Comparison of ENCODE assay signal across 10 mouse cellular contexts in the genomic region with DNA sequence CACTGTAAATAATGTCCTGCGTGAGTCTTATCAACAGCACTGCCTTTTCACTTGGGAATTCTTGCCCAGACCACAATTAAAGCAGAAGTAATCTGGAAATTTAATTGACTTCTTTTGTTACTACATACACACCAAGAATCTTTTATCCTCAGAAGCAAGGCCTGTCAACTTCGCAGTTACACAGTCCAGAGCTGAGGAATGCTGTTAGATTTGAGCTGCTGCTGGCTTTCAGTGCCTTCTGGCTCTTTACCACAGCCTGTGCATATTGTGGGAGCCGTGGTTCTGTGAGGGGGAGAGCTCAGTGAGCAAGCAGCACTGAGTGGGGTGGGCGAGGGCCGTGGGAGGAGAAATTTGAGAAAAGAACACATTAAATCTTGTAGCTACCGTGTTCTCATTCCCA. TPM values are rescaled to one million over a fixed set of nuclear protein-coding genes. Genes with fewer than 3 reads are reported as not detected.
DNase-seq lines count a peak whose midpoint lies in the region; ATAC-seq and TF ChIP-seq lines count a peak whose summit lies in the region.
"Had no signal": no experiment of that assay in that cellular context is flagged by ENCODE, and none has a peak within 500 bp of the region (broad histone marks: within the 10 kb centered on the region; RNA-seq: fewer than 3 reads in every experiment).

No protein-coding gene starts in this region.

- H3K9me3 ChIP-seq in kidney, embryonic 15.5 days (replicated peaks): no peaks in the 10 kb centered on the region
- no peaks in the 10 kb centered on the region for H3K9me3 ChIP-seq in embryonic facial prominence, embryonic 13.5 days
- H3K9me3 ChIP-seq in neural tube, embryonic 13.5 days: no peaks in the 10 kb centered on the region

- H3K4me2 ChIP-seq in kidney, embryonic 15.5 days: peak overlapping the region; percentile 20; the same call in 1 of the 2 replicates
- peak overlapping the region; percentile 11; the same call in 1 of the 2 replicates for H3K4me2 ChIP-seq in embryonic facial prominence, embryonic 13.5 days
- H3K4me2 ChIP-seq in neural tube, embryonic 13.5 days: no peak overlapping the region; the same call in 1 of the 2 replicates

- DNase-seq in kidney, adult 2 months: no peak
- peak; percentile 86 to 93 for DNase-seq in layer of hippocampus, adult 18-20 months (ENCODE audit: low spot score in 2 of 2)
- no peak for DNase-seq in retina, postnatal 1 day
- no peak for DNase-seq in spleen, adult 18-20 months
- no peak for DNase-seq in thymus, postnatal 25 days

- WGBS in kidney, embryonic 15.5 days: 21% methylated on average over 6 of the region's 6 CpGs
- WGBS in kidney, adult 2 months: 21% methylated on average over 6 of the region's 6 CpGs
- 37% methylated on average over 6 of the region's 6 CpGs for WGBS in embryonic facial prominence, embryonic 13.5 days
- WGBS in neural tube, embryonic 13.5 days: 66% methylated on average over 6 of the region's 6 CpGs

- TF ChIP-seq POLR2A in kidney, adult 2 months (IDR thresholded peaks at IDR 0.05; ENCODE audit: low read depth, low read length): no peak

- H3K4me1 ChIP-seq in kidney, embryonic 15.5 days: peaks cover 60% of the 10 kb centered on the region
- peaks cover 10% of the 10 kb centered on the region for H3K4me1 ChIP-seq in kidney, adult 2 months (ENCODE audit: control insufficient read depth, insufficient read depth, low read length)
- peaks cover 38% of the 10 kb centered on the region for H3K4me1 ChIP-seq in embryonic facial prominence, embryonic 13.5 days
- H3K4me1 ChIP-seq in neural tube, embryonic 13.5 days (replicated peaks): peaks cover 49% of the 10 kb centered on the region

- no peaks in the 10 kb centered on the region for H3K36me3 ChIP-seq in kidney, embryonic 15.5 days
- H3K36me3 ChIP-seq in kidney, adult 2 months (ENCODE audit: control insufficient read depth, insufficient read depth, low read length): no peaks in the 10 kb centered on the region
- no peaks in the 10 kb centered on the region for H3K36me3 ChIP-seq in embryonic facial prominence, embryonic 13.5 days
- no peaks in the 10 kb centered on the region for H3K36me3 ChIP-seq in neural tube, embryonic 13.5 days

- no peak overlapping the region for H3K4me3 ChIP-seq in kidney, embryonic 15.5 days (replicated peaks)
- H3K4me3 ChIP-seq in kidney, adult 2 months (ENCODE audit: insufficient read depth, low read depth, low read length): no peak overlapping the region
- H3K4me3 ChIP-seq in embryonic facial prominence, embryonic 13.5 days: no peak overlapping the region
- no peak overlapping the region for H3K4me3 ChIP-seq in neural tube, embryonic 13.5 days

- H3K27me3 ChIP-seq in kidney, embryonic 15.5 days: no peaks in the 10 kb centered on the region
- no peaks in the 10 kb centered on the region for H3K27me3 ChIP-seq in kidney, adult 2 months (replicated peaks; ENCODE audit: control insufficient read depth, insufficient read depth, low read length)
- H3K27me3 ChIP-seq in embryonic facial prominence, embryonic 13.5 days: no peaks in the 10 kb centered on the region
- H3K27me3 ChIP-seq in neural tube, embryonic 13.5 days: no peaks in the 10 kb centered on the region
- H3K27me3 ChIP-seq: Patski had no signal

- TF ChIP-seq CTCF in kidney, adult 2 months (conservative IDR thresholded peaks at IDR 0.05; ENCODE audit: insufficient read depth, insufficient read length, low read depth, low read length): no peak

- no peak overlapping the region for H3K9ac ChIP-seq in kidney, embryonic 15.5 days
- H3K9ac ChIP-seq in embryonic facial prominence, embryonic 13.5 days: 0 out of 2 replicates have a peak overlapping the region, but pooled peaks have one; percentile 17
- H3K9ac ChIP-seq in neural tube, embryonic 13.5 days: peak overlapping the region; percentile 47; the same call in 1 of the 2 replicates

- ATAC-seq in kidney, embryonic 15.5 days (replicated peaks; ENCODE audit: low FRiP score): no peak
- ATAC-seq in embryonic facial prominence, embryonic 13.5 days (ENCODE audit: insufficient number of reproducible peaks, insufficient read depth, low FRiP score, low TSS enrichment, low read depth): no peak
- ATAC-seq in neural tube, embryonic 13.5 days (ENCODE audit: low read depth): no peak
- ATAC-seq: Patski had no signal

- H3K27ac ChIP-seq in kidney, embryonic 15.5 days: peak overlapping the region; percentile 65
- H3K27ac ChIP-seq in kidney, adult 2 months (ENCODE audit: insufficient read depth, low read depth, low read length): no peak overlapping the region
- H3K27ac ChIP-seq in embryonic facial prominence, embryonic 13.5 days: peak overlapping the region; percentile 68; the same call in 1 of the 2 replicates
- H3K27ac ChIP-seq in neural tube, embryonic 13.5 days (replicated peaks): no peak overlapping the region; the same call in 1 of the 2 replicates

RNA-seq across cellular contexts. Expression of gene Arpc2, which starts 4.4 kb away (rescaled TPM):
- 446 and 449 TPM in 2 replicates for polyA plus RNA-seq in kidney, embryonic 15.5 days (2015; fragmentation: Nextera tagmentation; extraction: Ambion mirVana)
- 124 TPM in 2 replicates for polyA plus RNA-seq in kidney, adult 2 months (2012; rRNA removed)
- polyA plus RNA-seq in embryonic facial prominence, embryonic 13.5 days (2015; fragmentation: Nextera tagmentation; extraction: Ambion mirVana): 400 and 419 TPM in 2 replicates
- 100 to 1,000 TPM; 376 to 401 TPM for total RNA-seq in layer of hippocampus, adult 18-20 months (2021)
- polyA plus RNA-seq in neural tube, embryonic 13.5 days (2015; fragmentation: Nextera tagmentation; extraction: Ambion mirVana): 436 and 457 TPM in 2 replicates

RNA-seq across cellular contexts. Expression of gene Gpbar1, which starts 38.0 kb away (rescaled TPM):
- 1.7 and 2.1 TPM in 2 replicates for polyA plus RNA-seq in kidney, embryonic 15.5 days (2015; fragmentation: Nextera tagmentation; extraction: Ambion mirVana)
- 0.20 and 0.48 TPM in 2 replicates for polyA plus RNA-seq in kidney, adult 2 months (2012; rRNA removed)
- polyA plus RNA-seq in embryonic facial prominence, embryonic 13.5 days (2015; fragmentation: Nextera tagmentation; extraction: Ambion mirVana): 0.20 and 0.33 TPM in 2 replicates
- total RNA-seq in layer of hippocampus, adult 18-20 months (2021): not detected
- 0.28 TPM in 1 of 2 replicates, not detected in the other for polyA plus RNA-seq in neural tube, embryonic 13.5 days (2015; fragmentation: Nextera tagmentation; extraction: Ambion mirVana)

RNA-seq across cellular contexts. Expression of gene Aamp, which starts 44.2 kb away (rescaled TPM):
- 267 and 283 TPM in 2 replicates for polyA plus RNA-seq in kidney, embryonic 15.5 days (2015; fragmentation: Nextera tagmentation; extraction: Ambion mirVana)
- polyA plus RNA-seq in kidney, adult 2 months (2012; rRNA removed): 212 and 217 TPM in 2 replicates
- 224 and 225 TPM in 2 replicates for polyA plus RNA-seq in embryonic facial prominence, embryonic 13.5 days (2015; fragmentation: Nextera tagmentation; extraction: Ambion mirVana)
- 100 to 1,000 TPM; 163 to 168 TPM for total RNA-seq in layer of hippocampus, adult 18-20 months (2021)
- 195 and 200 TPM in 2 replicates for polyA plus RNA-seq in neural tube, embryonic 13.5 days (2015; fragmentation: Nextera tagmentation; extraction: Ambion mirVana)

RNA-seq across cellular contexts. Expression of gene Pnkd, which starts 44.4 kb away (rescaled TPM):
- 138 and 139 TPM in 2 replicates for polyA plus RNA-seq in kidney, embryonic 15.5 days (2015; fragmentation: Nextera tagmentation; extraction: Ambion mirVana)
- 139 and 165 TPM in 2 replicates for polyA plus RNA-seq in kidney, adult 2 months (2012; rRNA removed)
- 95.1 and 112 TPM in 2 replicates for polyA plus RNA-seq in embryonic facial prominence, embryonic 13.5 days (2015; fragmentation: Nextera tagmentation; extraction: Ambion mirVana)
- total RNA-seq in layer of hippocampus, adult 18-20 months (2021): 100 to 1,000 TPM; 192 to 206 TPM
- 104 and 119 TPM in 2 replicates for polyA plus RNA-seq in neural tube, embryonic 13.5 days (2015; fragmentation: Nextera tagmentation; extraction: Ambion mirVana)

RNA-seq across cellular contexts. Expression of gene Cxcr1, which starts 45.9 kb away (rescaled TPM):
- not detected in 2 replicates for polyA plus RNA-seq in kidney, embryonic 15.5 days (2015; fragmentation: Nextera tagmentation; extraction: Ambion mirVana)
- not detected in 2 replicates for polyA plus RNA-seq in kidney, adult 2 months (2012; rRNA removed)
- polyA plus RNA-seq in embryonic facial prominence, embryonic 13.5 days (2015; fragmentation: Nextera tagmentation; extraction: Ambion mirVana): not detected in 2 replicates
- total RNA-seq in layer of hippocampus, adult 18-20 months (2021): not detected
- not detected in 2 replicates for polyA plus RNA-seq in neural tube, embryonic 13.5 days (2015; fragmentation: Nextera tagmentation; extraction: Ambion mirVana)
- polyA plus RNA-seq: large intestine, adult 2 months; Patski had no signal

Comparison
In these comparisons a context has a peak if more than half of its experiments do, and no peak if none do; other contexts are left out.
1. H3K27ac ChIP-seq: peak in kidney, embryonic 15.5 days (single experiment) and embryonic facial prominence, embryonic 13.5 days (single experiment); none in kidney, adult 2 months (single experiment) and neural tube, embryonic 13.5 days (single experiment).
2. DNase-seq: peak in layer of hippocampus, adult 18-20 months (2 of 2); none in kidney, adult 2 months (single experiment), retina, postnatal 1 day (single experiment), spleen, adult 18-20 months (0 of 2) and thymus, postnatal 25 days (single experiment).